Mouse (Mus musculus): ENCODE data around the gene Fshb. TPM values are rescaled to one million over a fixed set of nuclear protein-coding genes. Genes with fewer than 3 reads are reported as not detected.

Gene Fshb
- polyA plus RNA-seq (2015; fragmentation: Nextera tagmentation; extraction: Ambion mirVana): not detected in 2 replicates

DNA sequence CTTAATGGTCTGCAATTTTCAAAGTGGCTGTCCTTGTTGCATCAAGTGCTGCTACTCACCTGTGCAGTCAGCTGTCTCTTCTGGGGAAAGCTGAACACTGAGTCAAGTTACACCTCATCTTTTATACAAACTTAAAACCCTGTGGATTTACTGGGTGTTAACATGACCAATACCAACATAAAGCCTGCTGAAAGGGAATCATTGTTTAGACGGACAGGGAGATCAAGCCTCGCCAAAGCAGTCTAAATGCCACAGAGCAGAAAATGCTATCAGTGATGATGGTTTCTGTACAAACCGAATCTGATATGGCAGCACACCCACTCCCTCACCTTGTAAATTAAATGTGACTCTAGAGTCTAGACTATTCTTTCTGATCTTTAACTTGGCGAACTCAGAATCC, at the start of gene Fshb:
Fshb (minus strand) TSS at position 101 of the 400 bp plus-strand sequence.
- Histone ChIP-seq H3K36me3 (ENCODE audit: control insufficient read depth, insufficient read depth, low read length) (no peaks in the 10 kb centered on the region), H3K4me1 (ENCODE audit: control insufficient read depth, insufficient read depth, low read length) (0 out of 2 replicates have a peak, but pooled peaks cover 4% of the 10 kb centered on the region), H3K27me3 (ENCODE audit: control insufficient read depth, insufficient read depth, low read depth, low read length) (no peaks in the 10 kb centered on the region), H3K9me3 (replicated peaks; ENCODE audit: control insufficient read depth, low read length, poor library complexity, severe bottlenecking) (no peaks in the 10 kb centered on the region), H3K27ac (ENCODE audit: low read length) (no peak within 1 kb of the TSS), H3K4me3 (ENCODE audit: low read depth, low read length) (no peak within 1 kb of the TSS), H3K9ac (ENCODE audit: low read depth, low read length) (no peak within 1 kb of the TSS), H3K4me2 (ENCODE audit: low read length) (no peak within 1 kb of the TSS)
- WGBS: 79% methylated on average over 4 of the region's 4 CpGs
- no peak for ATAC-seq

GRCm38 (mm10) chr2:107084256-107084655, 24.8 kb upstream of the Fshb start:
- ATAC-seq: no peak
- Histone ChIP-seq H3K27ac (ENCODE audit: low read length) (0 out of 2 replicates have a peak overlapping the region, but pooled peaks have one; percentile 50), H3K27me3 (ENCODE audit: control insufficient read depth, insufficient read depth, low read depth, low read length) (no peaks in the 10 kb centered on the region), H3K36me3 (ENCODE audit: control insufficient read depth, insufficient read depth, low read length) (no peaks in the 10 kb centered on the region), H3K9ac (ENCODE audit: low read depth, low read length) (no peak overlapping the region), H3K4me1 (ENCODE audit: control insufficient read depth, insufficient read depth, low read length) (0 out of 2 replicates have a peak, but pooled peaks cover 3% of the 10 kb centered on the region), H3K9me3 (replicated peaks; ENCODE audit: control insufficient read depth, low read length, poor library complexity, severe bottlenecking) (no peaks in the 10 kb centered on the region), H3K4me2 (ENCODE audit: low read length) (no peak overlapping the region), H3K4me3 (ENCODE audit: low read depth, low read length) (no peak overlapping the region)
- WGBS: 21% methylated on average over 2 of the region's 2 CpGs

GRCm38 (mm10) chr2:107083071-107083885, 23.8 kb upstream of the Fshb start:
- ATAC-seq: peak; percentile 89
- Histone ChIP-seq H3K4me2 (ENCODE audit: low read length) (0 out of 2 replicates have a peak overlapping the region, but pooled peaks have one; percentile 12), H3K27ac (ENCODE audit: low read length) (peak overlapping the region; percentile 68), H3K9ac (ENCODE audit: low read depth, low read length) (peak overlapping the region; percentile 3; the same call in 1 of the 2 replicates), H3K27me3 (ENCODE audit: control insufficient read depth, insufficient read depth, low read depth, low read length) (no peaks in the 10 kb centered on the region), H3K36me3 (ENCODE audit: control insufficient read depth, insufficient read depth, low read length) (no peaks in the 10 kb centered on the region), H3K9me3 (replicated peaks; ENCODE audit: control insufficient read depth, low read length, poor library complexity, severe bottlenecking) (no peaks in the 10 kb centered on the region), H3K4me1 (ENCODE audit: control insufficient read depth, insufficient read depth, low read length) (0 out of 2 replicates have a peak, but pooled peaks cover 3% of the 10 kb centered on the region), H3K4me3 (ENCODE audit: low read depth, low read length) (no peak overlapping the region)
- 41% methylated on average over 14 of the region's 14 CpGs for WGBS

DNA sequence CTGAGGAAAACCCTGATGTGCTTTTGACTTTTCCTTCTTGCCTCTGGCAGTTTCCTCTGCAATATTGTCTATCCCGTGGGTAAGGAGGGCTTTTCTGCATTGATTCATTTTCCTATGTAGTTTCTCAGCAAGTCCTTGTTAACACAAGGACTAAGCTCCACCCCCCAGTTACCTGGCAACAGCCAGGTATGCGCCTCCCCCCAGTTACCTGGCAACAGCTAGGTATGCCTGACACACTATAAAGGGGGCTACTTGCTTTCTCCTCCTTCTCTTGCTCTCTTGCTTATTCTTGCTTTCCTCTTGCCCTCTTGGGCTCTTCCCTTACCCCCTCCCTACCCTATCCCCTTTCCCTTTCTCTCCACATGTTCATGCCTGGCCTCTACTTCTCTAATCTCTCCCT, 3.8 kb upstream of the Fshb start:
- H3K27me3 ChIP-seq (ENCODE audit: control insufficient read depth, insufficient read depth, low read depth, low read length): no peaks in the 10 kb centered on the region
- no peak overlapping the region for H3K4me2 ChIP-seq (ENCODE audit: low read length)
- H3K36me3 ChIP-seq (ENCODE audit: control insufficient read depth, insufficient read depth, low read length): no peaks in the 10 kb centered on the region
- WGBS: 33% methylated on average over 2 of the region's 2 CpGs
- H3K9me3 ChIP-seq (replicated peaks; ENCODE audit: control insufficient read depth, low read length, poor library complexity, severe bottlenecking): no peaks in the 10 kb centered on the region
- no peak overlapping the region for H3K27ac ChIP-seq (ENCODE audit: low read length)
- 0 out of 2 replicates have a peak, but pooled peaks cover 4% of the 10 kb centered on the region for H3K4me1 ChIP-seq (ENCODE audit: control insufficient read depth, insufficient read depth, low read length)
- peak; percentile 48; the same call in 1 of the 2 replicates for ATAC-seq
- no peak overlapping the region for H3K4me3 ChIP-seq (ENCODE audit: low read depth, low read length)
- H3K9ac ChIP-seq (ENCODE audit: low read depth, low read length): no peak overlapping the region

DNA sequence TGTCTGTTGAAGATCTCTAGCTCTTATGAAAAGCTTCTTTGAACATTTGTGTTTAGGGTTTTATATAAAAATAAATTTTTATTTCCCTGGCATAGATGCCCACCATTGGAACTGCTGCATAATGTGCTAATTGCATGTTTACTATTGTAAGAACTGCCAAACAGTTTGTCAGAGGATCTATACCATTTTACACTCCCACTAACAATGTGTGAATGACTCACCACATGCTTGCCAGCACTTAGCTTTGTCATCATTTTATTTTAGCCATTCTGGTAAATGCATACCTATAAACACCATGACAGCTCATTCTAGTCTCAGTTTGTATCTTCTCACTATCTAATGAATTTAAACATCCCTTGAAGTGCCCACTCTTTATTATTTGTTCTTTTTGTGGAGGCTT, 13.5 kb downstream of the Fshb start:
- H3K4me3 ChIP-seq (ENCODE audit: low read depth, low read length): no peak overlapping the region

DNA sequence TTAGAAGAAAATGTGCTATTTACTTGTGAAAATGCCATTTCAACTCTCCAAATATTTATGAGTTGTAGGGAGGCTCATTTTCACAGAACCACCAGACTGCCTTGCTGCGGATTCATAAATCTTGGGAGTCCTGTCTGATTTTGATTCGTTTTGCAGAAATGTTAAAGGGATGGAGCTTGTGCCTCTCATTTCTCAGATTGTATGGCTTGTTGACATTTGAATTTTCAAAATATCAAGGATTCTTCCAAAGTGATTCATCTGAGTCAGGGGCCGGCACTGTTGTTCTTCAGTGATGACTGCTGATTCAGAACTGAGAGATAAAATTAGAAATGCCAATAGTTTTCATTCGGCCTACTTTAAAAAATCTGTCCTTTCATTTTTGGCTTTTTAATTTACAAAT, 18.6 kb downstream of the Fshb start:
- no peak overlapping the region for H3K4me3 ChIP-seq (ENCODE audit: low read depth, low read length)
- no peaks in the 10 kb centered on the region for H3K27me3 ChIP-seq (ENCODE audit: control insufficient read depth, insufficient read depth, low read depth, low read length)

More for the DNA sequence above, 13.5 kb downstream of the Fshb start:
- H3K9ac ChIP-seq (ENCODE audit: low read depth, low read length): no peak overlapping the region
- H3K4me2 ChIP-seq (ENCODE audit: low read length): no peak overlapping the region
- no peak overlapping the region for H3K27ac ChIP-seq (ENCODE audit: low read length)
- H3K9me3 ChIP-seq (replicated peaks; ENCODE audit: control insufficient read depth, low read length, poor library complexity, severe bottlenecking): no peaks in the 10 kb centered on the region
- H3K36me3 ChIP-seq (ENCODE audit: control insufficient read depth, insufficient read depth, low read length): no peaks in the 10 kb centered on the region
- no peaks in the 10 kb centered on the region for H3K27me3 ChIP-seq (ENCODE audit: control insufficient read depth, insufficient read depth, low read depth, low read length)
- H3K4me1 ChIP-seq (ENCODE audit: control insufficient read depth, insufficient read depth, low read length): no peaks in the 10 kb centered on the region
- ATAC-seq: no peak

GRCm38 (mm10) chr2:107035980-107036379, 23.5 kb downstream of the Fshb start:
- H3K9me3 ChIP-seq (replicated peaks; ENCODE audit: control insufficient read depth, low read length, poor library complexity, severe bottlenecking): no peaks in the 10 kb centered on the region
- no peak for ATAC-seq
- H3K4me2 ChIP-seq (ENCODE audit: low read length): no peak overlapping the region
- H3K27ac ChIP-seq (ENCODE audit: low read length): no peak overlapping the region
- no peaks in the 10 kb centered on the region for H3K27me3 ChIP-seq (ENCODE audit: control insufficient read depth, insufficient read depth, low read depth, low read length)
- no peak overlapping the region for H3K9ac ChIP-seq (ENCODE audit: low read depth, low read length)
- 90% methylated on average over 2 of the region's 2 CpGs for WGBS
- H3K4me3 ChIP-seq (ENCODE audit: low read depth, low read length): no peak overlapping the region
- no peaks in the 10 kb centered on the region for H3K36me3 ChIP-seq (ENCODE audit: control insufficient read depth, insufficient read depth, low read length)
- no peaks in the 10 kb centered on the region for H3K4me1 ChIP-seq (ENCODE audit: control insufficient read depth, insufficient read depth, low read length)

More for the DNA sequence above, 18.6 kb downstream of the Fshb start:
- 79% methylated on average over 4 of the region's 4 CpGs for WGBS
- Histone ChIP-seq H3K9ac (ENCODE audit: low read depth, low read length) (no peak overlapping the region), H3K36me3 (ENCODE audit: control insufficient read depth, insufficient read depth, low read length) (no peaks in the 10 kb centered on the region), H3K27ac (ENCODE audit: low read length) (no peak overlapping the region), H3K9me3 (replicated peaks; ENCODE audit: control insufficient read depth, low read length, poor library complexity, severe bottlenecking) (no peaks in the 10 kb centered on the region), H3K4me2 (ENCODE audit: low read length) (no peak overlapping the region), H3K4me1 (ENCODE audit: control insufficient read depth, insufficient read depth, low read length) (no peaks in the 10 kb centered on the region)
- no peak for ATAC-seq

GRCm38 (mm10) chr2:107024694-107025093, 34.8 kb downstream of the Fshb start:
- H3K27me3 ChIP-seq (ENCODE audit: control insufficient read depth, insufficient read depth, low read depth, low read length): no peaks in the 10 kb centered on the region
- ATAC-seq: no peak
- no peak overlapping the region for H3K9ac ChIP-seq (ENCODE audit: low read depth, low read length)
- H3K4me3 ChIP-seq (ENCODE audit: low read depth, low read length): no peak overlapping the region
- H3K36me3 ChIP-seq (ENCODE audit: control insufficient read depth, insufficient read depth, low read length): no peaks in the 10 kb centered on the region
- no peak overlapping the region for H3K27ac ChIP-seq (ENCODE audit: low read length)
- WGBS: 78% methylated on average over 4 of the region's 4 CpGs
- H3K4me1 ChIP-seq (ENCODE audit: control insufficient read depth, insufficient read depth, low read length): no peaks in the 10 kb centered on the region
- H3K9me3 ChIP-seq (replicated peaks; ENCODE audit: control insufficient read depth, low read length, poor library complexity, severe bottlenecking): no peaks in the 10 kb centered on the region
- H3K4me2 ChIP-seq (ENCODE audit: low read length): no peak overlapping the region

DNA sequence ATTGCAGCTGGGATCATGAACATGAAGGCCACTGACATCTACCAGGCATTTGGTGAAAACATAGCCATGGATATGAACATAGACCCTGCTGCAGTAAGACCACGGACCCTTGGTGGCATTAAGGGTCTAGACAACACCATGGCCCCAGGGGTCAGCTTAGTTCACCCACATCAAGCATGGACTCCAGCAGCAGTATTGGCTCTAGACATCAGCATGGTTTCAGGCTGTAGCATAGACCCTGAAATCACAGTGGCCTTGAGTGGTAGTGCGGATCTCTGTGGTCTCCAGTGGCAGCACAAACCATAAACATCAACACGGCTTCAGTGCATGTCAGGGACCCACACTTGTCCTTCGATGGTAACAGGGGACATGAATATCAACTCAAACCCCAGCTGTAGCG, 36.7 kb downstream of the Fshb start:
- 97% methylated on average over 5 of the region's 5 CpGs for WGBS
- Histone ChIP-seq H3K9ac (ENCODE audit: low read depth, low read length) (no peak overlapping the region), H3K27me3 (ENCODE audit: control insufficient read depth, insufficient read depth, low read depth, low read length) (no peaks in the 10 kb centered on the region), H3K9me3 (replicated peaks; ENCODE audit: control insufficient read depth, low read length, poor library complexity, severe bottlenecking) (no peaks in the 10 kb centered on the region), H3K4me3 (ENCODE audit: low read depth, low read length) (no peak overlapping the region), H3K4me2 (ENCODE audit: low read length) (no peak overlapping the region), H3K27ac (ENCODE audit: low read length) (no peak overlapping the region), H3K36me3 (ENCODE audit: control insufficient read depth, insufficient read depth, low read length) (no peaks in the 10 kb centered on the region), H3K4me1 (ENCODE audit: control insufficient read depth, insufficient read depth, low read length) (no peaks in the 10 kb centered on the region)
- no peak for ATAC-seq

All from midbrain, embryonic 16.5 days (tissue).